Mouse (Mus musculus) c-Kit-negative CD71-positive TER-119-positive erythroid progenitor cells, embryonic 14.5 days (primary cell): ENCODE results near the gene B3gntl1.

ENCODE experiments used
- DNase-seq: peaks from one replicate; pipeline ENCODE4 v3.0.0-alpha.2; 2013; ENCODE audit warnings: low read depth, low spot score

The B3gntl1 gene

DNA sequence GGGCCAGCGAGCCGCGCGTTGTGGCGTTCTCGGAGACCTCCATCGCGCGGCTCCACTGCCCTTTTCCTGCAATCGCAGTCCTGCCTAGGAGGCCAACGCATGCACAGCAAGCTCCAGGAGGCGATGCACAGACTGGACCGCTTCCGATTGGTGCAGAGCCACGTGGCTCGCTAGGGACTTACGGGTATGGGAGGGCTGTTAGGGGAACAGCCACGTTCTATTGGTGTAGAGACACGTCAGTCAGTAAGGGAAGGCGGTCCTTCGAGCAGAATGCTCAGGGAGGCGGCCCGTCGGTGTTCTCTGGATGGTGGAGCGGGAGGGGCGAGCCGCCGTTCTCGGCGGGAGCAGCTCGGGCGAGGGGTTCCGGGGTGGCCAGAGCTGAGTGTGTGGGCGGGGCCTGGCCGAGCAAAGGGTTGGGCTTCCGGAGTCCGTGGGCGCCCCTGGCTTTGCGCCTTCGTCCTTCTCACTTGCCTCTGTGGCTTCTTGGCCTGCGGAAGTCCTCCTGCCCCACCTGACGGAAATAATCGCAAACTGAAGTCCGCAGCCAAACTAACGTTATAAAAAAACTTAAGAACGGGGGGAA is at the start of gene B3gntl1:
Gene B3gntl1 (minus strand): TSS at position 164 of the 583 bp plus-strand sequence.
- DNase-seq, result peak; percentile 96

DNA sequence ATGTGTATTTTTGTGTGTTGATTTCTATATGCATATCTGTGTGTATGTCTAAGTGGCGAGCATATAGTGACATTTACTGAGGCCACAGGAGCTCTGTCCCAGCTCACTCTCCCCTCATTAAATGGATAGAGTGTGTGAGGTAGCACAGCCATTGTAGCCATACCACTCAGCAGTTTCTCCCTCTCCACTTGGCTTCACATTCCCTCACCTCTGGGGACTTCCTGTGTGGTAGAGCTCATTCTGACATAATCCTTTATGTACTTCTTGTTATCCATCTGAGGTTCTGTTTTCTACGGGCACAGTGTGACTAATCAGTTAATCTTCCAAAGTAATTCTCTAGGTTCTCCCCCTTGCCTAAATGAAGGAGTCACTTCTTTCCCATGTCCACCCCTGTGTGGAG is 49.5 kb upstream of the B3gntl1 start:
- no peak for DNase-seq

DNA sequence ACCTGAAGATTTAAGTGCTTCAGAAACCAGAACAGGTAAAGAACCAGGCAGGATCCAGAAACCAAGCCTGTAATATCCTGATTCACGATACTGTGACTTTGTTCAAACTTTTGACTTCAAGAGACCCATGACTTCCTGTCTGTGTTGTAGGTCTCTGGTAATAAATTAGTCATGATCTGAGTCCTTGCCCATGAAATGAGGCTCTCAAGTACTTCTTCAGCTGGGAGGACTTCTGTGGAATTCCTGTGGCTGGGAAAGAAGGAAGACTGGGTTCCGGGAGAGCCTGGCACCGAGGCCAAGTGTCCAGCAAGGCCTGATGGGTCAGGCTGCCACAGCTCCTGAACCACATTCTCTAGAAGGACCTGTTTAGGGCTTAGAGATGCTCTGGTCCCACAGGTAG is 47.8 kb upstream of the B3gntl1 start:
- DNase-seq, result no peak

DNA sequence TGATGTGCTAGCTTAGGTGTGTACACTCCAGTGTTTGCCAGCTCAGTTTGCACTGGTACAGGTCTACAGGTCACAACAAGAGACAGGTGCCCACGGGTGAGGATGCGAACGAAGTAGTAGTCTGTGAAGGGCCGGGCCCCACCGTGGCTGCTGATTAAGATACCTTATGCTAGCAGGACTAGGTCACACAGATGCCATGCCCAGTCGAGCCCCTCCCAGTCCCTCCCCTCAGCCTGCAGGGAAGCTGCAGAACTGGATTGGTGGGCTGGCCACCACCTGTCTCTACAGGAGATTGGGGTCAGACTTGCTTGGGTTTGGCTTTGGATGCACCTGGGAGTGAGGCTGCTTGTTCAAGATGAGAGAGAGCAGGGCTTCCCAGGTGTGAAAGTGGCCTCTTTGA is 44.8 kb upstream of the B3gntl1 start:
- DNase-seq, result no peak

DNA sequence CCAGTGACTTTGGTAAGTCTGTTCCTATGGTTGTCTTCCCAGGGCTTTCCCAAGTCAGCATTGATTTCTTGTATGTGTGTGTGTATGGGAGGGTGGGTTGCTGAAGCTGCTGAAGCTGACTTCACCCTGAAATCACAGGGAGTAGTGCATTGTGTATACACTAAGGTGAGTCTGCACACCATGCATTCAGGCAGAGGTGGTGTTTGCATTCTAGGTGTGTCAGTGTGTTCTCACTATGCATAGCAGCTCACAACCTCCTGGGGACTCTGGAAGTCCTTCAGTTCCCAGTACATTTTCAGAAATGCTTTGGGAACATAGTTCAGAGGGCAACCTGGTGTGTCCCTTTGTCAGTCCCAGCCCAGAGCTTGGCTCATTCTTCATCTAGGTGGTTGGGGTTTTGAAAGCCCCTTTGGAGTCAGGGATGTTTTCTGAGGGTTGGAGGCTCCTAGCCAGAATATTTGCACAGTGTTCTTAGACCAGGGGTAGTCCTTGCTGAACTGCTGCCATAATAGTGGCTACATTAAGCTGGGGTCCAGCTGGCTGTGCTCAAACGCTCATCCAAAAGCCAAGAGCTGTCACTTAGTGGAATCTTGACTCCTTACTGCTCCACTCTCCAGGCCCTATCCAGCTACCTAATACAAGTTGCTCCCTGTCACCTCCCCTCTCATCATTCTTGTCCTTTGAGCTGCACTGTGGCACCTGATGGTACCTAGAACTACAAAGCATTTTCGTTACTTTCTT is 42.0 kb upstream of the B3gntl1 start:
- DNase-seq, result no peak

DNA sequence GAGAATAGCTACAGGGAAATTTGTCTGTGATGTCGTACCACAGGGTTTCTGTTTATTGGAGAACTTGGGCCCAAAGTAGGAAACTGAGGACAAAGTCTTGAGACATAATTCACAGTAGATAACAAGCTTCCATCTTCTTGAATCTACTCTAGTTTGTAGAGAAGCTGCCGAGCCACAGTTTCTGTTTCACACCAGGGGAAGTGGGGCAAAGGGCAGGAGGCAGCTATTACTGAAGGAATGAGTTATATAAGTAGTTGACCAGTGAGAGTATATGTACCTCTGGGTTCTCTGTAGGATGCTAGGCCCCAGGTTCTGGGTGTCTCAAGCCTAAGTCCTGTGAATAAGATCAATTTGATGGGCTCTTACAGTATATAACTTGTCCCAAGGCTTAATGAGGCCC is 40.6 kb upstream of the B3gntl1 start:
- no peak for DNase-seq

DNA sequence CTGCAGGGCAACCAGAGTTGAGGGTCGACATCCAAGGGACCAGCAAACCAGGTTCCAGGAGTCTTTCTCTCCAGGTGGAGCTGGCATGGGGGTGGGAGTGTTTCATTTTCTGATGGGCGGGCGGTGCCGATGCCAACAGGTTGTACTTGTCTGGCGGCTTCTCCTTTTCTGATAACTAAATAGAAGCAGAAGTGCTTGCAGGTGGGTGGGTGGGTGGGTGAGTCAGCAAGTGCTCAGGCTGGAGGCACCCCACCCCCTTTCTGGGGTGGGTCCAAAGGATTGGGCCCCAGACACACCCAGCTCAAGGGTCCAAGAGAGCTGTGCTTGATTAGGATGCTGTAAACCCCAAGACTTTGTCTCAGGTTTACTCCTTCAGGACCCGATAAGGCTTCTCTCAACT is 40.0 kb upstream of the B3gntl1 start:
- DNase-seq, result no peak

DNA sequence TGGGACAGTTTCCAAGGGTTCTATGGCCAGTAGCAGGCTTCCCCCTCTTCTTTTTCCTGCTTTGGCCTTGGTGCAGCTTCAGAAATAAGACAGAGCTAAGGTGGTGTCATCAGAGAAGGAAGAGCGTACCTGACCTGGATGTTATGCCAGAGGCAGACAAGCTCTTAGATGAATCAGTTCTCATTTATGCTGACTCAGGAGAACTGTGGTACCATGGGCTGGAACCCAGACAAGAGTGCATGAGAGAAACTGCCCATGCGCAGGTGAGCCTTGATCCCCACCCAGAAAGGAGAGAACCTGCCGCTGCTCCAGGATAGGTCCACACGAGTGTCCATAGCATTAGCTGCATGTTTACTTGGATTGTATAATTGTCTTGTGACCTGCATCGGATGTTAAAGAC is 37.3 kb upstream of the B3gntl1 start:
- DNase-seq, result no peak

DNA sequence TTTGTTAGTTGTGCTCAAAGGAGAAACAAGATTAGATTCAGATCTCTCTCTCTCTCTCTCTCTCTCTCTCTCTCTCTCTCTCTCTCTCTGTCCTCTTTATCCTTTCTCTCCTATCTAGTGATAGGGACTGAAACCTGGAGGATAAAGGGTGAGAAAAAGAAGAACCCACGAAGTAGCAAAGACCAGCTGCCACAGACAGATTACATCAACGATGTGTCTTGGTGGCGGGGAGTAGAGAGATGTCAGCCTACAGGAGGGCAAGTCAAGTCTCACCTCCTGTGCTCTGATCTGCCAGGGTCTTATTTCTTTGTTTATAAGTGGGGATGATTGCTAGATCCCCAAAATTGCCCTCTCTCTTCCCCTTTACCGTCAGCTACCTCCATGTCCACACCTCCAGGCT is 36.3 kb upstream of the B3gntl1 start:
- no peak for DNase-seq

DNA sequence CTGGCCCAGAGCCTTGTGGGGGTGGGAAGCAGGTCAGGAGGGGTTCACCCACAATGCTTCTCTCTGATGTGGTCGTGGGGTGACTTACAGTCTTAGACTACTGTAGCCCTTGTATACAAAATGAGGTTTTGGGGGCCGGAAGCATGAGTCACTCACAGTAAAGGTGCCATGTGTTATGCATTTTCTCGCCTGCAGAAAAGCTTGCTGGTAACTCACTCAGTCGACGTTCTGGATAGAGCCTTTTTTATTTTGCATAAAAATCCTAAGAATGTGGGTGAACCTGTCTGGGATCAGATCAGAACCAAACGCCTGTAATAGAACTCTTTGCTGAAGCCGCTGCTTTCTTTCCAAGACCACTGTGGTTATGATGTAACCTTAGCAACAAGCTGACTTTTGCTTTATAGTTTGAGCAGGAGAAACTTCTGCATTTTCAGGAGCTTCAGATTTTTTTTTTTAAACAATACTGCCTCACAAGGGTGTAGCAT is 33.6 kb upstream of the B3gntl1 start:
- DNase-seq, result no peak

DNA sequence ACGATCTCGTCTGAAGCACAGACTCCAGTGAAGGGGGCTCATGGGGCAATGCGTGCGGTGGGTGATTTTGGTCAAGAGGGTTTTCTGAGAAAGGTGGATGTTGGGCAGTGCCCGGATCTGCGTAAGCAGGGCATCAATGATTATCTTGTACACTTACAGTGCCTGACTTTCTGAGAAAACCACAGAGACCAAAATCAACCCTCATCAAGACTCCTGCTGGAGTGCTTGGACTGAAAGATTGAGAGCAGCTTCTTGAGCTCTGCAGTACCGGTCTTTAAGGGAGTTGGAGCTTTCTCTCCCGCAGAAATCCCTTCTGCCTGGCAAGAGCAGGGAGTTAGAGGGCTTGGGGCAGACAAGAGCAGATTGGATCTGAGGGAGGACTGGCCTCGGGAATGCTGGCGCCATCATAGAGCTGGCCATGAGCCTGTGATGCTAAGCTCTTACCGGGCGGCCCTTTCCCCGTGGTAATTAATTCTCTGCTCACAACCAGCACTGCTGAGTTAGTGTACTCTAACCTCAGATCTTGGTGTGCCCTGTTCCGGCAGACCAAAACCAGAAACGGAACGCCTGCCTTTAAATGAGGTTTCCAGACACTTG is 30.8 kb upstream of the B3gntl1 start:
- DNase-seq, result no peak

DNA sequence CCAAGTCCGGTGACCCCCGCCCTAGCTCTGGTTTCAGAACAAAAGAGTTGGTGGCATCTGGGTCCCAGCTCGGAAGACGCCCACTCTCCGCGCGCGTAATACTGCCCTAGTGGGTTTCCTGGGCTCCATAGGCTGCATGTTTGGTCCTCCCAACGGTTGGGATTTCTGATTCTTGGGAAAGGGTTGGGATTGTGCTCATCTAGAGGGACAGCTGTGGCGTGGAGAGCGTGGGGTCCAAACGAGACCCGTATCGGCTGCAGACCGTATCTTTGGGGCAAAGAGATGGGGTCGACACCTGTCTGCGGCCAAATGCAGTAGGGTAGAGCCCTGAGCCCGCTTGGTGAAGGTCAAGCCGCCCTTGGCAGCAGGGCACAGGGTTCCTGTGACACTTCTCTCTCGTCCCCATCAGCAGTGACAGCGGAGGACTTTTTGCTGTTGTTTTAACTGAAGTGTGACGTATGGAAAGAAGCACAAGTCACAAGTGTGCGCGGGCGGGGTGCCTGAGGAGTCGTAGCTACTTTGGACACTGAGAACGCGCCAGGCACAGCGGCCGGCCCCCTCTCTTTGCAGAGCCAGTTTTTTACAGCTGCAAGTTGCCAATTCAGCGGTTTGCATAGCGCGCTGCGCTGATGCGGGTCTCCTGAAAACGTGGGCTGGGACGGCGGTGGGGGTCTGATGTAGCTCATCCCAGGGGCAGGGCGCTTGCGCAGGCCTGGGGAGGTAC is 30.1 kb upstream of the B3gntl1 start:
- no peak for DNase-seq

DNA sequence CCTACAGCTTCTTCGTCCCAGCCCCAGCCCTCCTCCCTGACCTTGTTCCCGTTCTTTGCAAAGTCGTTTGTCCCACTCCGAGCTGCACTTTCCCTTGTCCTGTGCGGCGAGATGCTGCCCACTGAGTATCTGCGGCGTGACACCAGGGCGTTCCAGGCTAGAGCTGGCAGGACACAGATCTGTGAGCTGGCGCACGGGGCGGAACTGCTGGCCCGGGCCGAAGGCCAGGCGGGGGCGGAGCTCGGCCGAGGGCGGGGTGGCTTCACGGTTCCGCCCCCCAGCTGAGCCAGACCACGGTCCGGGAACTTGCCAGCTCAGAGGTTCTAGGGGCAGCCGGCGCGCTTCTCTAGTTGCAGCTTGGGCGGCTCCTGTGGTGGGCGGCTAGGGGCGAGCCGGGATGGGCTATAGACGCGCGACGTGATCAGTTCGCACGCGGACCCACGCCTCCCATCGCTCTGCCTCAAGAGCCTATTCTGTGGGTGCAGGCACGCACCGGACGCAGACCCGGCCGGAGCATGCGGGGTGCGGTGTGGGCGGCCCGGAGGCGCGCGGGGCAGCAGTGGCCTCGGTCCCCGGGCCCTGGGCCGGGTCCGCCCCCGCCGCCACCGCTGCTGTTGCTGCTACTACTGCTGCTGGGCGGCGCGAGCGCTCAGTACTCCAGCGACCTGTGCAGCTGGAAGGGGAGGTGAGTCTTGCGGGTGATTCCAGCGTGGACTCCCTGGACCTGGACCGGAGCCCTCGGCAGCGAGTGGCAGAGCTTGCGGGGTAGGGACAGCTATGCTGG is 29.4 kb upstream of the B3gntl1 start:
- no peak for DNase-seq

DNA sequence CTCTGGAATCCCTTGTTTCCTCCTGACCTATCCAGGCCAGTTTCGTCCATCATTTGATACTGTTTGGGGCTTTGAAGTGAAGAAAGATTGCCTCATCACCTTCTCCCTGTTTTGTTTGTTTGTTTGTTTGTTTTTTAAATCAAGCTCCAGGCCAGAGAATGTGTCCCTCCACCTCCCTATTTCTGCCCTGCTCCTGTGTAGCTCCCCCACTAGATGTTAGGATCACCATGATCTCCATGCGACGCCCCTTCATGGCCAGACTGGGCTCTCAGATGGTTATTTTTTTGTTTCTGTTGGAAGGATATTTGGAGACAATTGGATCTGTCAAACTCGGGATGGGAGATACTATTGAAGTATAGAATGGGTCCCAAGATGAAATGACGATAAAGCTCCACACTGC is 28.3 kb upstream of the B3gntl1 start, which contains the start of gene Metrnl:
Gene Metrnl (plus strand): TSS at position 301 of the 400 bp plus-strand sequence.
- DNase-seq, result no peak

DNA sequence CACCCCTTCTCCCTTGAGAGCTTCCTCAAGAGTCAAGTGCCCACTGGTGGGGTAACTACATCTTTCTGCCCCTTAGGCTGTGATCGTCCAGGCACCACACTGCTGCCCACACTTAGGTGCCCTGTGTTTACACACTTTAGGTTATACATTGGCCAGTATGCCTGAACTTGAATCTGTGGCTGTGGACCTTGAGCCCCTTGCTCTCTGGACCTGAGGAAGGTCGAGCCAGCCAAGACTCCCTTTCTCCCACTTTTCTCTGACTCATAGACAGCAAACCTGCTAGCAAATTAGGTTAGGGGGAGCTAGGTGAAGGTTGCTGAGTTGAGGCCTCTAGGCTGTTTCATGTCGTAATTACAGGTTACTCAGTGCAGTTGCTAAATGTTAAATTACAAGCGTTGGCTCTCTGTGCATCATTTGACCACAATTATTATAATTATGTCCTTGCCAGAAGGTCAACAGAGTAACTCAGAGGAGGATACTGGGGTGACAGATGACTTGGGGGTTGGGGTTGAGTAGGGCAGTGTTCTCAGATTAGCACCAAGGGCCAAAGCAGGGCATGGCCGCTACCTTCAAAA is 25.5 kb upstream of the B3gntl1 start:
- no peak for DNase-seq

DNA sequence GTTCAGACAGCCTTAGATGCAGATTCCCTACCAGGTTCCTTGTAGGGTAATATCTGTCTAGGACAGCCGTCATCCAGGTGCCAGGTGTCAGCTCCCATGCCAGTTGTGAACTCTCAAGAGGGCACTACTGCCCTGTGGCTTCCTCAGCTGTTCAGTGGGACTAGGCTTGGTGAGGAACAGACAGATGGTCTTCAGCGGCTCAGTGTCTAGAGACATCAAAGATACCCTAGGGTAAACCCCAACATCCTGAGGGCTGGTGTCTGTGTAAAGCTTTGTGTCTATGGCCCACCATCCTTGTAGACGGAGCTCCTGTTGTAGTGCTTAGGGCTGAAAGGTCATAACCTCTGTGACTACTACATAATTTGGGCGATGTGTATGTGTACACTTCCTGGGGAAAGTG is 24.3 kb upstream of the B3gntl1 start:
- no peak for DNase-seq

DNA sequence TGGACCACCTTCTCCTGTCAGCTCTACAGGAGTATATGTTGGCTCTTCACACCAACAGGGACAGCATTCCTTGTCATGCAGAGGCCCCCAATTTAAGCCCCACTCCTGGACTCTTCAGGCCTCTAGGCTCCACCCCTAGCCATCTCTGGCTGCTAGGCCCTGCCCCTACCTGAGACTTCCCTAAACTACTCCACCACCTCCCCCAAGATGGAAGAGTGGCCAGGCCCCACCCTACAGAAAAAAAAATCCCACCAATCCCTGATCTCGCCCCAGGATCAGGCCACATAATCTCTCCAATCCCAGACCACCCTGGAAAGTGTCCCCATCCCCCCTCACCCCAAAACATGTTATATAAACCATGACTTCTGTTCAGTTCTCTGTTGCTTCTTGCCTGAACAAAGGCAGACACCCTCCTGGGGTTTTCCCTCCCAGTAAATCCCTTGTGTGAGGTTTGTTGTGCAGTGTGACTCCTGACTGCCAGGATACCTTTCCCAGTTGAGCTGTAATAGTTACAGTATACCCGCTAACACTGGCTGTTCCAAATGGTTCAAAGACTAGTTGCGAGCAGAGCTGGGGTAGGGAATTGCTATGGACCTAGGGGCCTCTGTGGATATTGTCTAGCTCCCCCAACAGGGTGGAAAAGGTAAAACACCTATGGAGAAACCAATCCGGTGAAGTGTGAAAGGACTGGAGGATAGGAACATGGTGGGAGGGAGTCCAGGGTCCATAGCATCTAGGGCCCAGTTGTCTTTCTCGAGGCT is 22.5 kb upstream of the B3gntl1 start:
- no peak for DNase-seq

DNA sequence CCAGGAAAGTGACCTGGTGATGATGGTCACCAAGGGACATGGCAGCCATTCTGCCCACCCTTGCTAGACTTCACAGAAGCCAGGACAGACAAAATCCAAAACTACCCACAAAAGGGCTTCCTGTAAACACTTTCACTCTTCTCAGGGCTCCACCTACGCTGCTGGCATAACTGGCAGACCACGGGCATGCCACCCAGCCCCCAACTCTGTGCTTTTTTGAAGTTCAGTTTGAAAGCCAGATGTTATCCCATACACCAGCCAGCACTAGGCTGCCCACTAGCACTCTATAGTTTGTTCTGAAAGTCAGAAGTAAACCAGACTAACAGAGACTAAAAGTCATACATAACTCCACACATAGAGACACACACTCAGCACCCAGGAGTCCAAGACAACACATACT is 15.1 kb upstream of the B3gntl1 start:
- DNase-seq, result no peak

DNA sequence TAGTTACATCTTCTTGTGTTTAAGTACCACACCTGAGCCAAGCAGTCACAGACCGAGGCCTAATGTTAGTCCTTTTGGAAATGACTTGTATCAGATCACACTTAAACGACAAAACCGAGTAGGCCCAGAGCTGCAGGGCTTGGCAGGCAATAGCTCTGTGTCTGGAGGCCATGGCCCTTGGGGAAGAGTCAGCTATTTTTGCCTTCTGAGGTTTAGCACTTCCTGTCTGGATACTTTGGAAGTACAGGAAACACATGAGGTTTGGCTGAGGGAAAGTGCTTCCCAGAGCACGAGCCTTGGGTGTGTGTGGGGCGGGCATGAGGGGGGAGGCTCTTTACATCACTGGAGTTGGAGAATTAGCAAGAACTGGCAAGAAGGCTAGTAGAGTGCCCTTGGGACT is 13.7 kb upstream of the B3gntl1 start:
- no peak for DNase-seq

DNA sequence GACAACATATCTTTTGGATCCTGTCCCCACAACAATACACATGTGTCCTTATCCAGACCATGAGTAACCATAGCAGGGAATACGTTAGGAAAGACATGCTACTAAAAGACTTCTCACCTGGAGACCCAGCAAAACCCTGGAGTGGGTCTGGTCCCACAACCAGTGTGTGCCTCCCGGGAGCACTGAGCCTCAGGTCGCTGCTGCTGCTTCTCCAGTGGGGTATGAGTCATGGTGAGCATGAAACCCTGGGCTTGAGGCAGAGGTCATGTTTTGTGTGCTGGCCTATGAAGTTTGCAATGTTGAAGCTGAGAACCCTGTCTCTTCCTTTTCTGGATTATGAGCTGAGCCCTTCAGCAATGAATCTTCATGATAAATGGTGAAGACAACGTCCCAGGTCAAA is 13.1 kb upstream of the B3gntl1 start:
- no peak for DNase-seq
